Mouse (Mus musculus) embryonic facial prominence, embryonic 10.5 days (tissue): Measurements from ENCODE around the gene Slc16a6. TPM values are rescaled to one million over a fixed set of nuclear protein-coding genes. Genes with fewer than 3 reads are reported as not detected.

Experiments
- DNase-seq: peaks from one replicate; pipeline ENCODE4 v3.0.0-alpha.2; 2017; ENCODE audit warnings: low spot score
- H3K27ac ChIP-seq: fragments of 300-500 bp; sonication (generic); replicated peaks from 2 replicates; pipeline ENCODE4 v1.5.1; 2016; ENCODE audit warnings: mild to moderate bottlenecking
- H3K27me3 ChIP-seq: fragments of 300-500 bp; sonication (generic); replicated peaks from 2 replicates; pipeline ENCODE4 v1.6.1; 2016; ENCODE audit warnings: low read depth, mild to moderate bottlenecking; ENCODE audit not compliant: poor library complexity, severe bottlenecking
- H3K36me3 ChIP-seq: fragments of 300-500 bp; sonication (generic); replicated peaks from 2 replicates; pipeline ENCODE4 v1.6.1; 2016; ENCODE audit warnings: mild to moderate bottlenecking, moderate library complexity
- H3K4me1 ChIP-seq: fragments of 300-500 bp; sonication (generic); 2 replicates; pipeline ENCODE4 v1.6.1; 2016
- H3K4me3 ChIP-seq: fragments of 300-500 bp; sonication (generic); 2 replicates; pipeline ENCODE4 v1.5.1; 2016; ENCODE audit warnings: mild to moderate bottlenecking, moderate library complexity
- H3K9me3 ChIP-seq: fragments of 300-500 bp; sonication (generic); 2 replicates; pipeline ENCODE4 v1.6.1; 2016; ENCODE audit warnings: mild to moderate bottlenecking
- WGBS: fragments of 180-500 bp; shearing (Covaris S2); methylation state at CpG from one replicate; pipeline ENCODE4 v1.1.7; 2016; 5-methylcytosine and 5-hydroxymethylcytosine counted together
- polyA plus RNA-seq: library from polyadenylated mRNA; unstranded; fragments of >200 nt; fragmentation: Nextera tagmentation; extraction: Ambion mirVana; gene quantifications from 2 replicates; pipeline ENCODE4 v1.2.1, GENCODE M21; 2016

The Slc16a6 gene
- 3.8 TPM in 2 replicates for polyA plus RNA-seq

- under 1% methylated on average over 111 of the region's 111 CpGs for WGBS
- Histone ChIP-seq H3K27me3 (peaks cover 61% of the 10 kb centered on the region), H3K27ac (peak within 1 kb of the TSS; percentile 99), H3K4me1 (peaks cover 60% of the 10 kb centered on the region), H3K9me3 (no peaks in the 10 kb centered on the region), H3K4me3 (peak within 1 kb of the TSS; percentile 88), H3K36me3 (no peaks in the 10 kb centered on the region)
- peak; percentile 93 for DNase-seq
Observed at GRCm38 (mm10) chr11:109473171-109474085, at the start of gene Slc16a6, which contains the start of gene Arsg. TSS of gene Slc16a6 (minus strand) at chr11:109473598. TSS of gene Arsg (plus strand) at chr11:109473374.

GRCm38 (mm10) chr11:109520958-109521357 lies 47.6 kb upstream of the Slc16a6 start:
- no peaks in the 10 kb centered on the region for H3K27me3 ChIP-seq
- no peak overlapping the region for H3K4me3 ChIP-seq
- H3K27ac ChIP-seq: no peak overlapping the region
- peaks cover 7% of the 10 kb centered on the region; the same call in 1 of the 2 replicates for H3K4me1 ChIP-seq
- H3K36me3 ChIP-seq: no peaks in the 10 kb centered on the region
- no peaks in the 10 kb centered on the region for H3K9me3 ChIP-seq
- WGBS: 43% methylated on average over 7 of the region's 7 CpGs
- DNase-seq: no peak

- H3K27me3 ChIP-seq: no peaks in the 10 kb centered on the region
- WGBS: 93% methylated on average over 3 of the region's 3 CpGs
- H3K36me3 ChIP-seq: no peaks in the 10 kb centered on the region
- H3K4me3 ChIP-seq: no peak overlapping the region
- H3K27ac ChIP-seq: no peak overlapping the region
- DNase-seq: no peak
- H3K9me3 ChIP-seq: no peaks in the 10 kb centered on the region
- peaks cover 7% of the 10 kb centered on the region; the same call in 1 of the 2 replicates for H3K4me1 ChIP-seq
Observed at GRCm38 (mm10) chr11:109517816-109518215, 44.4 kb upstream of the Slc16a6 start.

- no peak for DNase-seq
- Histone ChIP-seq H3K4me3 (no peak overlapping the region), H3K27me3 (no peaks in the 10 kb centered on the region), H3K9me3 (no peaks in the 10 kb centered on the region), H3K27ac (no peak overlapping the region), H3K36me3 (no peaks in the 10 kb centered on the region), H3K4me1 (peaks cover 7% of the 10 kb centered on the region; the same call in 1 of the 2 replicates)
- WGBS: 89% methylated on average over 11 of the region's 11 CpGs
Observed at GRCm38 (mm10) chr11:109517330-109517729, 43.9 kb upstream of the Slc16a6 start.

- WGBS: 89% methylated on average over 3 of the region's 3 CpGs
- Histone ChIP-seq H3K36me3 (no peaks in the 10 kb centered on the region), H3K4me3 (no peak overlapping the region), H3K27me3 (no peaks in the 10 kb centered on the region), H3K27ac (no peak overlapping the region), H3K4me1 (no peaks in the 10 kb centered on the region), H3K9me3 (no peaks in the 10 kb centered on the region)
- no peak for DNase-seq
Observed at GRCm38 (mm10) chr11:109514064-109514612, 40.7 kb upstream of the Slc16a6 start.

- Histone ChIP-seq H3K27ac (no peak overlapping the region), H3K4me3 (no peak overlapping the region), H3K4me1 (peaks cover under 1% of the 10 kb centered on the region; the same call in 1 of the 2 replicates), H3K27me3 (no peaks in the 10 kb centered on the region), H3K9me3 (no peaks in the 10 kb centered on the region), H3K36me3 (no peaks in the 10 kb centered on the region)
- no peak for DNase-seq
- WGBS: 83% methylated on average over 16 of the region's 16 CpGs
Observed at GRCm38 (mm10) chr11:109512995-109513675, 39.7 kb upstream of the Slc16a6 start.

GRCm38 (mm10) chr11:109507068-109507467 lies 33.7 kb upstream of the Slc16a6 start:
- Histone ChIP-seq H3K36me3 (no peaks in the 10 kb centered on the region), H3K4me1 (peaks cover 12% of the 10 kb centered on the region), H3K4me3 (no peak overlapping the region), H3K27me3 (no peaks in the 10 kb centered on the region), H3K9me3 (no peaks in the 10 kb centered on the region), H3K27ac (no peak overlapping the region)
- no peak for DNase-seq
- 43% methylated on average over 3 of the region's 3 CpGs for WGBS

- Histone ChIP-seq H3K27me3 (no peaks in the 10 kb centered on the region), H3K4me1 (peaks cover 12% of the 10 kb centered on the region), H3K9me3 (no peaks in the 10 kb centered on the region), H3K27ac (no peak overlapping the region), H3K4me3 (no peak overlapping the region), H3K36me3 (no peaks in the 10 kb centered on the region)
- 84% methylated on average over 4 of the region's 4 CpGs for WGBS
- DNase-seq: no peak
Observed at GRCm38 (mm10) chr11:109505823-109506222, 32.4 kb upstream of the Slc16a6 start.

GRCm38 (mm10) chr11:109504977-109505376 lies 31.6 kb upstream of the Slc16a6 start:
- no peak overlapping the region for H3K27ac ChIP-seq
- H3K4me1 ChIP-seq: peaks cover 12% of the 10 kb centered on the region
- no peaks in the 10 kb centered on the region for H3K27me3 ChIP-seq
- H3K9me3 ChIP-seq: no peaks in the 10 kb centered on the region
- DNase-seq: no peak
- no peak overlapping the region for H3K4me3 ChIP-seq
- 86% methylated on average over 9 of the region's 9 CpGs for WGBS
- no peaks in the 10 kb centered on the region for H3K36me3 ChIP-seq

- Histone ChIP-seq H3K27ac (no peak overlapping the region), H3K36me3 (no peaks in the 10 kb centered on the region), H3K4me3 (no peak overlapping the region), H3K9me3 (no peaks in the 10 kb centered on the region), H3K27me3 (no peaks in the 10 kb centered on the region), H3K4me1 (peaks cover 14% of the 10 kb centered on the region)
- 92% methylated on average over 5 of the region's 5 CpGs for WGBS
- no peak for DNase-seq
Observed at GRCm38 (mm10) chr11:109500206-109500605, 26.8 kb upstream of the Slc16a6 start.

- H3K27ac ChIP-seq: no peak overlapping the region
- H3K4me3 ChIP-seq: no peak overlapping the region
- DNase-seq: no peak
- peaks cover 23% of the 10 kb centered on the region for H3K4me1 ChIP-seq
- no peaks in the 10 kb centered on the region for H3K36me3 ChIP-seq
- no peaks in the 10 kb centered on the region for H3K9me3 ChIP-seq
- WGBS: 85% methylated on average over 9 of the region's 9 CpGs
- no peaks in the 10 kb centered on the region for H3K27me3 ChIP-seq
Observed at GRCm38 (mm10) chr11:109497990-109498389, 24.6 kb upstream of the Slc16a6 start.

- no peaks in the 10 kb centered on the region for H3K36me3 ChIP-seq
- H3K27me3 ChIP-seq: no peaks in the 10 kb centered on the region
- no peak for DNase-seq
- H3K9me3 ChIP-seq: no peaks in the 10 kb centered on the region
- H3K27ac ChIP-seq: no peak overlapping the region
- WGBS: 78% methylated on average over 6 of the region's 6 CpGs
- H3K4me3 ChIP-seq: no peak overlapping the region
- H3K4me1 ChIP-seq: peaks cover 23% of the 10 kb centered on the region
Observed at GRCm38 (mm10) chr11:109496996-109497714, 23.8 kb upstream of the Slc16a6 start.
